Mouse (Mus musculus) skeletal muscle tissue, adult 2 months (tissue): ENCODE measurements at regions not wholly inside any gene's neighbourhood (a gene's known extent, or its start where the extent isn't known, plus 50 kb on each side); places are given as distances from the start of the nearest gene placed in this dataset.

Source experiments
- DNase-seq: peaks from one replicate; pipeline ENCODE4 v3.0.0-alpha.2; 2012; ENCODE audit warnings: low read depth, low spot score

- no peak for DNase-seq
These were observed 1636.7 kb downstream of the Efnb2 start for GRCm38 (mm10) chr8:7024336-7024735.

GRCm38 (mm10) chr8:7011881-7012280 is 1649.2 kb downstream of the Efnb2 start:
- DNase-seq: no peak

GRCm38 (mm10) chr8:6991516-6991915 is 1669.5 kb downstream of the Efnb2 start:
- DNase-seq: no peak

- no peak for DNase-seq
These were observed 1671.5 kb downstream of the Efnb2 start for GRCm38 (mm10) chr8:6989359-6990095.

GRCm38 (mm10) chr8:6973961-6974360 is 1687.1 kb downstream of the Efnb2 start:
- DNase-seq: no peak

- no peak for DNase-seq
These were observed 1697.8 kb downstream of the Efnb2 start for GRCm38 (mm10) chr8:6963006-6963799.

- no peak for DNase-seq
These were observed 1703.0 kb downstream of the Efnb2 start for GRCm38 (mm10) chr8:6958086-6958485.

- DNase-seq: no peak
These were observed 1706.8 kb downstream of the Efnb2 start for GRCm38 (mm10) chr8:6954251-6954650.

GRCm38 (mm10) chr8:6922467-6922866 is 1738.6 kb downstream of the Efnb2 start:
- no peak for DNase-seq

GRCm38 (mm10) chr8:6907682-6908081 is 1753.4 kb downstream of the Efnb2 start:
- DNase-seq: no peak

- no peak for DNase-seq
These were observed 1769.6 kb downstream of the Efnb2 start for GRCm38 (mm10) chr8:6891456-6891855.

- DNase-seq: no peak
These were observed 1774.2 kb downstream of the Efnb2 start for GRCm38 (mm10) chr8:6886779-6887402.

- DNase-seq: no peak
These were observed 1776.2 kb downstream of the Efnb2 start for GRCm38 (mm10) chr8:6884828-6885227.

- no peak for DNase-seq
These were observed 1777.5 kb upstream of the Slc10a2 start for GRCm38 (mm10) chr8:6882626-6883025.
